Mouse (Mus musculus) adrenal gland, adult 2 months (tissue): ENCODE data around the gene Slc2a8. TPM values are rescaled to one million over a fixed set of nuclear protein-coding genes. Genes with fewer than 3 reads are reported as not detected.
"Not testable (repeated sequence)": the region's sequence is repeated elsewhere in the genome, so short reads cannot be mapped to it uniquely, and the experiment has no call there.

Experiments
- DNase-seq: peaks from one replicate; pipeline ENCODE4 v3.0.0; 2021
- long read RNA-seq: library from polyadenylated mRNA; stranded (forward); transcript quantifications from one replicate; pipeline ENCODE4 v2.0.0, GENCODE M21; 2021
- polyA plus RNA-seq: library from polyadenylated mRNA; depleted of rRNA; stranded (reverse); fragments of >200 nt; gene quantifications from 2 replicates; pipeline ENCODE4 v1.2.3, GENCODE M21; 2012; rRNA removed
- total RNA-seq, 2 experiments: library from RNA; stranded (reverse); gene quantifications; 2 replicates each; pipeline ENCODE4 v1.2.3; 2021

The Slc2a8 gene
- total RNA-seq (10 to 100 TPM; 14.1 to 23.9 TPM), polyA plus RNA-seq (525 and 573 TPM in 2 replicates)
- long read RNA-seq, transcript Slc2a8-201 (10 exons, 2,108 nt) = major isoform, 30 of 41 reads
- long read RNA-seq, partial matches to known transcripts = 1 of 41 reads
- long read RNA-seq, other reads (novel, unspliced or antisense) = 10 of 41 reads

GRCm38 (mm10) chr2:32981725-32982271 lies at the start of gene Slc2a8:
Gene Slc2a8, minus strand, starts transcription at chr2:32982083.
- peak; percentile 96 for DNase-seq

- DNase-seq = peak; percentile 11
Measured at GRCm38 (mm10) chr2:33025040-33025439, 43.2 kb upstream of the Slc2a8 start.

- DNase-seq = peak; percentile 11
Measured at GRCm38 (mm10) chr2:33024564-33024963, 42.7 kb upstream of the Slc2a8 start.

- DNase-seq = no peak
Measured at GRCm38 (mm10) chr2:33022846-33023245, 41.0 kb upstream of the Slc2a8 start.

- peak; percentile 68 for DNase-seq
Measured at GRCm38 (mm10) chr2:33018026-33018425, 36.1 kb upstream of the Slc2a8 start.

- no peak for DNase-seq
Measured at GRCm38 (mm10) chr2:33017191-33017590, 35.3 kb upstream of the Slc2a8 start.

GRCm38 (mm10) chr2:33014877-33015276 lies 33.0 kb upstream of the Slc2a8 start:
- DNase-seq = no peak

GRCm38 (mm10) chr2:33009055-33009454 lies 27.2 kb upstream of the Slc2a8 start:
- not testable (repeated sequence) for DNase-seq

GRCm38 (mm10) chr2:33005041-33005440 lies 23.2 kb upstream of the Slc2a8 start:
- DNase-seq = no peak

GRCm38 (mm10) chr2:33002144-33002543 lies 20.3 kb upstream of the Slc2a8 start:
- no peak for DNase-seq

- DNase-seq = no peak
Measured at GRCm38 (mm10) chr2:32999752-33000151, 17.9 kb upstream of the Slc2a8 start.

GRCm38 (mm10) chr2:32997792-32998191 lies 15.9 kb upstream of the Slc2a8 start:
- DNase-seq = no peak

GRCm38 (mm10) chr2:32997081-32997480 lies 15.2 kb upstream of the Slc2a8 start:
- no peak for DNase-seq

GRCm38 (mm10) chr2:32992130-32992529 lies 10.2 kb upstream of the Slc2a8 start:
- DNase-seq = no peak

GRCm38 (mm10) chr2:32990167-32990832 lies 8.4 kb upstream of the Slc2a8 start:
- DNase-seq = no peak

GRCm38 (mm10) chr2:32989376-32989775 lies 7.5 kb upstream of the Slc2a8 start:
- DNase-seq = no peak

GRCm38 (mm10) chr2:32985844-32986243 lies 4.0 kb upstream of the Slc2a8 start:
- DNase-seq = no peak

GRCm38 (mm10) chr2:32983617-32984016 lies 1.7 kb upstream of the Slc2a8 start:
- DNase-seq = no peak

GRCm38 (mm10) chr2:32982700-32983099 lies 817 bp upstream of the Slc2a8 start:
- no peak for DNase-seq

- DNase-seq = peak; percentile 70
Measured at GRCm38 (mm10) chr2:32981281-32981680, 602 bp downstream of the Slc2a8 start.

GRCm38 (mm10) chr2:32979675-32980074 lies 2.2 kb downstream of the Slc2a8 start:
- DNase-seq = no peak

- DNase-seq = no peak
Measured at GRCm38 (mm10) chr2:32978675-32979074, 3.2 kb downstream of the Slc2a8 start.

- no peak for DNase-seq
Measured at GRCm38 (mm10) chr2:32977114-32977513, 4.8 kb downstream of the Slc2a8 start.

GRCm38 (mm10) chr2:32974216-32974615 lies 7.7 kb downstream of the Slc2a8 start:
- DNase-seq = no peak
